Mouse (Mus musculus) erythroblast, embryonic 14.5 days (primary cell): ENCODE results near the gene Aqp11.

Source experiments
- GATA1 ChIP-seq: IDR thresholded peaks from 2 replicates; pipeline ENCODE4 v1.6.1; 2012; ENCODE audit warnings: low read length, inconsistent platforms, mixed read lengths
- TAL1 ChIP-seq: IDR thresholded peaks from 3 replicates; pipeline ENCODE4 v1.6.1; 2012; ENCODE audit warnings: low read length, inconsistent platforms, mixed read lengths

- TF ChIP-seq GATA1 (no peak), TAL1 (no peak)
These were observed 42.6 kb downstream of the Aqp11 start for GRCm38 (mm10) chr7:97695441-97695840.
